Mouse (Mus musculus): ENCODE measurements around the gene 4930556J24Rik. TPM values are rescaled to one million over a fixed set of nuclear protein-coding genes. Genes with fewer than 3 reads are reported as not detected.
"Not testable (repeated sequence)": the region's sequence is repeated elsewhere in the genome, so short reads cannot be mapped to it uniquely, and the experiment has no call there.

The 4930556J24Rik gene
- 0.31 and 0.49 TPM in 2 replicates for polyA plus RNA-seq (2015; fragmentation: Nextera tagmentation; extraction: Ambion mirVana)

- no peaks in the 10 kb centered on the region for H3K9me3 ChIP-seq (ENCODE audit: low read length)
- no peak within 1 kb of the TSS for H3K27ac ChIP-seq (ENCODE audit: low read length)
- no peak for ATAC-seq (ENCODE audit: low FRiP score, low TSS enrichment)
- no peak within 1 kb of the TSS for H3K4me2 ChIP-seq (replicated peaks; ENCODE audit: low read depth, low read length)
- no peak within 1 kb of the TSS for H3K9ac ChIP-seq (replicated peaks; ENCODE audit: low read length)
- 89% methylated on average over 6 of the region's 6 CpGs for WGBS
- H3K4me3 ChIP-seq (ENCODE audit: low read length): no peak within 1 kb of the TSS
- peaks cover 76% of the 10 kb centered on the region for H3K36me3 ChIP-seq (ENCODE audit: insufficient read depth, low read length)
- H3K27me3 ChIP-seq (ENCODE audit: insufficient read depth, low read length): no peaks in the 10 kb centered on the region
- peaks cover 3% of the 10 kb centered on the region; the same call in 1 of the 2 replicates for H3K4me1 ChIP-seq (ENCODE audit: insufficient read depth, low read length)
Observed at GRCm38 (mm10) chr11:3976678-3977077, at the start of gene 4930556J24Rik. 4930556J24Rik (minus strand) TSS chr11:3976778.

- Histone ChIP-seq H3K36me3 (ENCODE audit: insufficient read depth, low read length) (no peaks in the 10 kb centered on the region), H3K27ac (ENCODE audit: low read length) (no peak overlapping the region), H3K27me3 (ENCODE audit: insufficient read depth, low read length) (no peaks in the 10 kb centered on the region), H3K4me3 (ENCODE audit: low read length) (no peak overlapping the region), H3K4me2 (replicated peaks; ENCODE audit: low read depth, low read length) (no peak overlapping the region), H3K4me1 (ENCODE audit: insufficient read depth, low read length) (no peaks in the 10 kb centered on the region), H3K9me3 (ENCODE audit: low read length) (no peaks in the 10 kb centered on the region), H3K9ac (replicated peaks; ENCODE audit: low read length) (no peak overlapping the region)
- 82% methylated on average over 2 of the region's 2 CpGs for WGBS
- ATAC-seq (ENCODE audit: low FRiP score, low TSS enrichment): no peak
Observed at GRCm38 (mm10) chr11:4023321-4023720, 46.7 kb upstream of the 4930556J24Rik start.

GRCm38 (mm10) chr11:4022111-4022510 is 45.5 kb upstream of the 4930556J24Rik start:
- H3K4me2 ChIP-seq (replicated peaks; ENCODE audit: low read depth, low read length); H3K27me3 ChIP-seq (ENCODE audit: insufficient read depth, low read length); H3K36me3 ChIP-seq (ENCODE audit: insufficient read depth, low read length); H3K4me3 ChIP-seq (ENCODE audit: low read length); H3K9ac ChIP-seq (replicated peaks; ENCODE audit: low read length); H3K4me1 ChIP-seq (ENCODE audit: insufficient read depth, low read length); H3K9me3 ChIP-seq (ENCODE audit: low read length); ATAC-seq (ENCODE audit: low FRiP score, low TSS enrichment); H3K27ac ChIP-seq (ENCODE audit: low read length): not testable (repeated sequence)
- 88% methylated on average over 13 of the region's 13 CpGs for WGBS

GRCm38 (mm10) chr11:4015796-4016195 is 39.2 kb upstream of the 4930556J24Rik start:
- not testable (repeated sequence) for ATAC-seq (ENCODE audit: low FRiP score, low TSS enrichment); H3K4me3 ChIP-seq (ENCODE audit: low read length); H3K36me3 ChIP-seq (ENCODE audit: insufficient read depth, low read length); H3K27me3 ChIP-seq (ENCODE audit: insufficient read depth, low read length); H3K4me1 ChIP-seq (ENCODE audit: insufficient read depth, low read length); H3K4me2 ChIP-seq (replicated peaks; ENCODE audit: low read depth, low read length); H3K9ac ChIP-seq (replicated peaks; ENCODE audit: low read length); H3K9me3 ChIP-seq (ENCODE audit: low read length); H3K27ac ChIP-seq (ENCODE audit: low read length)
- WGBS: 90% methylated on average over 8 of the region's 14 CpGs

GRCm38 (mm10) chr11:4012616-4013015 is 36.0 kb upstream of the 4930556J24Rik start:
- no peak overlapping the region for H3K27ac ChIP-seq (ENCODE audit: low read length)
- H3K4me2 ChIP-seq (replicated peaks; ENCODE audit: low read depth, low read length): no peak overlapping the region
- no peaks in the 10 kb centered on the region for H3K4me1 ChIP-seq (ENCODE audit: insufficient read depth, low read length)
- no peak overlapping the region for H3K9ac ChIP-seq (replicated peaks; ENCODE audit: low read length)
- 79% methylated on average over 1 of the region's 1 CpGs for WGBS
- H3K27me3 ChIP-seq (ENCODE audit: insufficient read depth, low read length): no peaks in the 10 kb centered on the region
- no peaks in the 10 kb centered on the region; the same call in 1 of the 2 replicates for H3K9me3 ChIP-seq (ENCODE audit: low read length)
- no peak for ATAC-seq (ENCODE audit: low FRiP score, low TSS enrichment)
- H3K4me3 ChIP-seq (ENCODE audit: low read length): no peak overlapping the region
- H3K36me3 ChIP-seq (ENCODE audit: insufficient read depth, low read length): no peaks in the 10 kb centered on the region

GRCm38 (mm10) chr11:4006462-4006861 is 29.9 kb upstream of the 4930556J24Rik start:
- Histone ChIP-seq H3K27ac (ENCODE audit: low read length) (no peak overlapping the region), H3K4me3 (ENCODE audit: low read length) (no peak overlapping the region), H3K4me1 (ENCODE audit: insufficient read depth, low read length) (no peaks in the 10 kb centered on the region), H3K36me3 (ENCODE audit: insufficient read depth, low read length) (no peaks in the 10 kb centered on the region), H3K4me2 (replicated peaks; ENCODE audit: low read depth, low read length) (no peak overlapping the region), H3K9ac (replicated peaks; ENCODE audit: low read length) (no peak overlapping the region), H3K9me3 (ENCODE audit: low read length) (no peaks in the 10 kb centered on the region), H3K27me3 (ENCODE audit: insufficient read depth, low read length) (no peaks in the 10 kb centered on the region)
- 86% methylated on average over 3 of the region's 3 CpGs for WGBS
- ATAC-seq (ENCODE audit: low FRiP score, low TSS enrichment): no peak

- Histone ChIP-seq H3K9me3 (ENCODE audit: low read length) (no peaks in the 10 kb centered on the region), H3K27ac (ENCODE audit: low read length) (no peak overlapping the region), H3K4me1 (ENCODE audit: insufficient read depth, low read length) (no peaks in the 10 kb centered on the region), H3K36me3 (ENCODE audit: insufficient read depth, low read length) (no peaks in the 10 kb centered on the region), H3K4me2 (replicated peaks; ENCODE audit: low read depth, low read length) (no peak overlapping the region), H3K9ac (replicated peaks; ENCODE audit: low read length) (no peak overlapping the region), H3K27me3 (ENCODE audit: insufficient read depth, low read length) (peaks cover 6% of the 10 kb centered on the region), H3K4me3 (ENCODE audit: low read length) (no peak overlapping the region)
- ATAC-seq (ENCODE audit: low FRiP score, low TSS enrichment): no peak
- WGBS: 66% methylated on average over 5 of the region's 5 CpGs
Observed at GRCm38 (mm10) chr11:4005220-4005805, 28.7 kb upstream of the 4930556J24Rik start.

- 10% methylated on average over 5 of the region's 5 CpGs for WGBS
- no peaks in the 10 kb centered on the region for H3K36me3 ChIP-seq (ENCODE audit: insufficient read depth, low read length)
- no peaks in the 10 kb centered on the region for H3K9me3 ChIP-seq (ENCODE audit: low read length)
- no peak overlapping the region for H3K9ac ChIP-seq (replicated peaks; ENCODE audit: low read length)
- peaks cover 43% of the 10 kb centered on the region for H3K27me3 ChIP-seq (ENCODE audit: insufficient read depth, low read length)
- peaks cover 9% of the 10 kb centered on the region for H3K4me1 ChIP-seq (ENCODE audit: insufficient read depth, low read length)
- H3K4me2 ChIP-seq (replicated peaks; ENCODE audit: low read depth, low read length): no peak overlapping the region
- H3K4me3 ChIP-seq (ENCODE audit: low read length): no peak overlapping the region
- no peak overlapping the region for H3K27ac ChIP-seq (ENCODE audit: low read length)
- ATAC-seq (ENCODE audit: low FRiP score, low TSS enrichment): no peak
Observed at GRCm38 (mm10) chr11:4001603-4002002, 25.0 kb upstream of the 4930556J24Rik start.

GRCm38 (mm10) chr11:3999547-3999946 is 23.0 kb upstream of the 4930556J24Rik start:
- Histone ChIP-seq H3K36me3 (ENCODE audit: insufficient read depth, low read length) (no peaks in the 10 kb centered on the region), H3K9me3 (ENCODE audit: low read length) (no peaks in the 10 kb centered on the region), H3K4me2 (replicated peaks; ENCODE audit: low read depth, low read length) (no peak overlapping the region), H3K9ac (replicated peaks; ENCODE audit: low read length) (no peak overlapping the region), H3K27ac (ENCODE audit: low read length) (no peak overlapping the region), H3K4me3 (ENCODE audit: low read length) (no peak overlapping the region), H3K27me3 (ENCODE audit: insufficient read depth, low read length) (peaks cover 45% of the 10 kb centered on the region), H3K4me1 (ENCODE audit: insufficient read depth, low read length) (peaks cover 9% of the 10 kb centered on the region)
- WGBS: 45% methylated on average over 5 of the region's 5 CpGs
- no peak for ATAC-seq (ENCODE audit: low FRiP score, low TSS enrichment)

- Histone ChIP-seq H3K4me3 (ENCODE audit: low read length) (peak overlapping the region; percentile 36), H3K4me1 (ENCODE audit: insufficient read depth, low read length) (peaks cover 9% of the 10 kb centered on the region), H3K36me3 (ENCODE audit: insufficient read depth, low read length) (no peaks in the 10 kb centered on the region), H3K9me3 (ENCODE audit: low read length) (no peaks in the 10 kb centered on the region), H3K27ac (ENCODE audit: low read length) (no peak overlapping the region), H3K4me2 (replicated peaks; ENCODE audit: low read depth, low read length) (peak overlapping the region; percentile 50), H3K9ac (replicated peaks; ENCODE audit: low read length) (no peak overlapping the region), H3K27me3 (ENCODE audit: insufficient read depth, low read length) (peaks cover 45% of the 10 kb centered on the region)
- ATAC-seq (ENCODE audit: low FRiP score, low TSS enrichment): peak; percentile 15; the same call in 1 of the 2 replicates
- 4% methylated on average over 66 of the region's 66 CpGs for WGBS
Observed at GRCm38 (mm10) chr11:3997978-3998720, 21.6 kb upstream of the 4930556J24Rik start.

Data from kidney, embryonic 16.5 days (tissue).